Mouse (Mus musculus) limb, embryonic 11.5 days (tissue): ENCODE data around the gene Fam19a1. TPM values are rescaled to one million over a fixed set of nuclear protein-coding genes. Genes with fewer than 3 reads are reported as not detected.

ENCODE experiments used
- ATAC-seq: fragments of 200-750 bp; cut with Nextera tagmentation; 2 replicates; pipeline ENCODE4 v1.8.0; 2017; ENCODE audit warnings: low read depth; ENCODE audit not compliant: insufficient number of reproducible peaks, low FRiP score, low TSS enrichment
- DNase-seq: peaks from one replicate; pipeline ENCODE4 v3.0.0-alpha.2; 2015; ENCODE audit warnings: low spot score
- H3K27ac ChIP-seq: fragments of 300-500 bp; sonication (generic); replicated peaks from 2 replicates; pipeline ENCODE4 v1.5.1; 2014; ENCODE audit warnings: low read depth, mild to moderate bottlenecking, low read length
- H3K27me3 ChIP-seq: fragments of 300-500 bp; sonication (generic); 2 replicates; pipeline ENCODE4 v1.6.1; 2014; ENCODE audit warnings: mild to moderate bottlenecking, low read length, mixed read lengths; ENCODE audit not compliant: control insufficient read depth, insufficient read depth
- H3K36me3 ChIP-seq: fragments of 300-500 bp; sonication (generic); 2 replicates; pipeline ENCODE4 v1.6.1; 2014; ENCODE audit warnings: mild to moderate bottlenecking, low read length, moderate library complexity, mixed read lengths; ENCODE audit not compliant: control insufficient read depth, insufficient read depth
- H3K4me1 ChIP-seq: fragments of 300-500 bp; sonication (generic); 2 replicates; pipeline ENCODE4 v1.6.1; 2014; ENCODE audit warnings: low read length, mixed read lengths; ENCODE audit not compliant: control insufficient read depth, insufficient read depth
- H3K4me2 ChIP-seq: fragments of 300-500 bp; sonication (generic); 2 replicates; pipeline ENCODE4 v1.6.1; 2014; ENCODE audit warnings: low read depth, mild to moderate bottlenecking, moderate library complexity; ENCODE audit not compliant: severe bottlenecking
- H3K4me3 ChIP-seq: fragments of 300-500 bp; sonication (generic); 2 replicates; pipeline ENCODE4 v1.5.1; 2014; ENCODE audit warnings: low read depth, low read length
- H3K9ac ChIP-seq: fragments of 300-500 bp; sonication (generic); 2 replicates; pipeline ENCODE4 v1.6.1; 2014; ENCODE audit warnings: mild to moderate bottlenecking, low read length
- H3K9me3 ChIP-seq: fragments of 300-500 bp; sonication (generic); 2 replicates; pipeline ENCODE4 v1.6.1; 2016; ENCODE audit warnings: low read length; ENCODE audit not compliant: control insufficient read depth
- WGBS: fragments of 180-500 bp; shearing (Covaris S2); extraction: QIAGEN DNeasy Blood & Tissue Kit; methylation state at CpG from one replicate; pipeline ENCODE4 v1.1.7; 2014; 5-methylcytosine and 5-hydroxymethylcytosine counted together
- polyA plus RNA-seq: library from polyadenylated mRNA; unstranded; fragments of >200 nt; fragmentation: Nextera tagmentation; extraction: Ambion mirVana; gene quantifications from 2 replicates; pipeline ENCODE4 v1.2.1, GENCODE M21; 2014

Fam19a1 gene
- polyA plus RNA-seq, 1 experiment from 2014 or later: 4.0 TPM

DNA sequence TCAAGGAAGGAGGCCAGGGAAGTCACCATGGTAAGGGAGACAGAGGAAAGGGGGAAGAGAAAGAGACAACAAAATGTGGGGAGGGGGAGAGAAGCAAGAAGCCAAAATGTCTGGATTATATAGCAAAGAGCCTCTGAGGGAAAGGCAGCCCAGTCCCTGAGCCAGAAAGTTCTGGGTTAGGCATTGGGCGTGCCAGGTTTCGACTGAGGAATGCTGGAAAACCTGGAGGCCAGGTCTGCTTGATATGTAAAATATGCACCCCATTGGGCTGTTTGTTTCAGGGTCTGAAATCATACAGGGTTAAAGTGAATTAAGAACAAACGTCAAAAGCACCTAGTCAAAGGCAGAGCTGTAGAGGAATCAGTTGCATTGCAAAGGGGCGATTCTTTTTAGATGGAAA, 346.1 kb downstream of the Fam19a1 start:
- Histone ChIP-seq H3K4me3 (no peak overlapping the region), H3K9ac (no peak overlapping the region), H3K4me2 (no peak overlapping the region), H3K27ac (no peak overlapping the region), H3K4me1 (no peaks in the 10 kb centered on the region), H3K9me3 (no peaks in the 10 kb centered on the region), H3K36me3 (no peaks in the 10 kb centered on the region), H3K27me3 (no peaks in the 10 kb centered on the region)
- WGBS: 69% methylated on average over 4 of the region's 4 CpGs
- no peak for ATAC-seq
- no peak for DNase-seq

GRCm38 (mm10) chr6:96499464-96499863, 386.5 kb downstream of the Fam19a1 start:
- Histone ChIP-seq H3K9ac (no peak overlapping the region), H3K27ac (no peak overlapping the region), H3K27me3 (no peaks in the 10 kb centered on the region), H3K4me1 (no peaks in the 10 kb centered on the region), H3K4me2 (no peak overlapping the region), H3K9me3 (no peaks in the 10 kb centered on the region), H3K36me3 (no peaks in the 10 kb centered on the region), H3K4me3 (no peak overlapping the region)
- no peak for ATAC-seq
- DNase-seq: no peak
- 39% methylated on average over 5 of the region's 5 CpGs for whole genome bisulfite sequencing

DNA sequence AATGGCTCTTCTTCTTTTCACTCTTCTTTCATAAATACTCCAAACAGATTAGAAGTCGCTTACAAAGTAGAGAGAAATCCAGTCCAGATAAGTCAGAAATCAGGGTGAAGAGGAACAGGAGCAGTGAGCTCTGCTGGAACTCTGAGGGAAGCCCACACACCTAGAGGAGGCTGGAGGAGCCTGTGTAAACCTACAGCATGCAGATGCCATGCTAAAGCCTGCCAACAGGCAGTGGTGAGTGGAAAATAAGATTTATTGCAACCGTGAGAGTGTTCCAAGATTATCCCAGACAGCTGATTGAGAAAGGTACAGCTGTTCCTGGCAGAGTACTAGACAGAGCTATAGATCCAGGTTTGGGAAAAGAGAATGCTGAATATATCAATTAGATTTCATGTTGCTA, 428.6 kb downstream of the Fam19a1 start:
- Histone ChIP-seq H3K36me3 (no peaks in the 10 kb centered on the region), H3K9me3 (no peaks in the 10 kb centered on the region), H3K4me1 (no peaks in the 10 kb centered on the region), H3K4me3 (no peak overlapping the region), H3K4me2 (no peak overlapping the region), H3K27me3 (no peaks in the 10 kb centered on the region), H3K27ac (no peak overlapping the region), H3K9ac (no peak overlapping the region)
- 73% methylated on average over 2 of the region's 2 CpGs for WGBS
- DNase-seq (no peak), ATAC-seq (no peak)

GRCm38 (mm10) chr6:96544832-96545231, 431.9 kb downstream of the Fam19a1 start:
- H3K4me3 ChIP-seq: no peak overlapping the region
- DNase-seq (no peak), ATAC-seq (no peak)
- no peaks in the 10 kb centered on the region for H3K36me3 ChIP-seq
- H3K4me2 ChIP-seq: no peak overlapping the region
- H3K9me3 ChIP-seq: no peaks in the 10 kb centered on the region
- no peaks in the 10 kb centered on the region for H3K4me1 ChIP-seq
- 24% methylated on average over 3 of the region's 3 CpGs for WGBS
- H3K27me3 ChIP-seq: no peaks in the 10 kb centered on the region
- no peak overlapping the region for H3K27ac ChIP-seq
- H3K9ac ChIP-seq: no peak overlapping the region

DNA sequence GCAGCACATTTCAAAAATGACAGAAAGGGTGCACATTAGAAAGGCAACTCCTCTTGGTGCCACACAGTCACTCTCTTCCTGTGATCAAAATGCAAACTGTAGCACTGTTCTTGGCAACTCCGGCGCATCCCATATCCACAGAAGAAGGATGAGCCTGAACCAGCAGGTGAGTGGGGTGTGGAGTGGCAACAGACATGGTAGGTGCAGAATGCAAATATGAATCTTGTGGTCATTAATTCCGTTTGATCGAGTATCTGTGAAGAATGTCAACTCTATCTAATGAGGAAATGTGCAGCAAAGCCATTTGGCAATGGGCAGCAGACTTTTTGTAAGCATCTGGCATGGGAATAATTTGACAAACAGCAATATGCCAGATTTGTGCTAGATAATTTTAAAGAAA, 437.5 kb downstream of the Fam19a1 start:
- 89% methylated on average over 4 of the region's 4 CpGs for WGBS
- no peak overlapping the region for H3K4me3 ChIP-seq
- no peaks in the 10 kb centered on the region for H3K27me3 ChIP-seq
- H3K4me1 ChIP-seq: no peaks in the 10 kb centered on the region
- H3K9ac ChIP-seq: no peak overlapping the region
- H3K9me3 ChIP-seq: no peaks in the 10 kb centered on the region
- DNase-seq (no peak), ATAC-seq (no peak)
- no peaks in the 10 kb centered on the region for H3K36me3 ChIP-seq
- H3K27ac ChIP-seq: no peak overlapping the region
- no peak overlapping the region for H3K4me2 ChIP-seq

GRCm38 (mm10) chr6:96578649-96579048, 465.7 kb downstream of the Fam19a1 start:
- no peaks in the 10 kb centered on the region for H3K27me3 ChIP-seq
- no peak for ATAC-seq
- H3K36me3 ChIP-seq: no peaks in the 10 kb centered on the region
- 0 out of 2 replicates have a peak, but pooled peaks cover 6% of the 10 kb centered on the region for H3K4me1 ChIP-seq
- no peak for DNase-seq
- 87% methylated on average over 5 of the region's 5 CpGs for WGBS
- H3K9ac ChIP-seq: no peak overlapping the region
- H3K4me2 ChIP-seq: no peak overlapping the region
- no peaks in the 10 kb centered on the region for H3K9me3 ChIP-seq
- H3K4me3 ChIP-seq: no peak overlapping the region
- H3K27ac ChIP-seq: no peak overlapping the region

- H3K27ac ChIP-seq: no peak overlapping the region
- no peaks in the 10 kb centered on the region for H3K36me3 ChIP-seq
- DNase-seq: peak; percentile 51
- no peaks in the 10 kb centered on the region for H3K9me3 ChIP-seq
- 0 out of 2 replicates have a peak, but pooled peaks cover 6% of the 10 kb centered on the region for H3K4me1 ChIP-seq
- no peak overlapping the region for H3K9ac ChIP-seq
- no peak overlapping the region for H3K4me2 ChIP-seq
- 23% methylated on average over 4 of the region's 4 CpGs for WGBS
- no peak overlapping the region for H3K4me3 ChIP-seq
- H3K27me3 ChIP-seq: no peaks in the 10 kb centered on the region
- ATAC-seq: peak; percentile 44; the same call in 1 of the 2 replicates
Observed at GRCm38 (mm10) chr6:96580726-96581125, 467.8 kb downstream of the Fam19a1 start.

GRCm38 (mm10) chr6:96581187-96581586, 468.2 kb downstream of the Fam19a1 start:
- no peaks in the 10 kb centered on the region for H3K27me3 ChIP-seq
- 0 out of 2 replicates have a peak, but pooled peaks cover 6% of the 10 kb centered on the region for H3K4me1 ChIP-seq
- H3K36me3 ChIP-seq: no peaks in the 10 kb centered on the region
- H3K4me2 ChIP-seq: no peak overlapping the region
- ATAC-seq (no peak), DNase-seq (no peak)
- WGBS: 62% methylated on average over 3 of the region's 3 CpGs
- no peak overlapping the region for H3K4me3 ChIP-seq
- H3K9me3 ChIP-seq: no peaks in the 10 kb centered on the region
- H3K27ac ChIP-seq: no peak overlapping the region
- no peak overlapping the region for H3K9ac ChIP-seq

- ATAC-seq (no peak), DNase-seq (peak; percentile 11)
- Histone ChIP-seq H3K9ac (no peak overlapping the region), H3K27ac (no peak overlapping the region), H3K4me3 (no peak overlapping the region), H3K36me3 (no peaks in the 10 kb centered on the region), H3K9me3 (no peaks in the 10 kb centered on the region), H3K4me1 (no peaks in the 10 kb centered on the region), H3K4me2 (no peak overlapping the region), H3K27me3 (no peaks in the 10 kb centered on the region)
- 92% methylated on average over 4 of the region's 4 CpGs for WGBS
Observed at GRCm38 (mm10) chr6:96587427-96587826, 474.5 kb downstream of the Fam19a1 start.
